25 mouse cellular contexts compared by ENCODE assay signal in genomic region chr13:74794435-74794834, GRCm38 (mm10). TPM values are rescaled to one million over a fixed set of nuclear protein-coding genes. Genes with fewer than 3 reads are reported as not detected.
A peak's percentile ranks its signal among the peaks of the same experiment; 100 is the strongest.
DNase-seq lines count a peak whose midpoint lies in the region; ATAC-seq and TF ChIP-seq lines count a peak whose summit lies in the region.
"Had no signal": no experiment of that assay in that cellular context is flagged by ENCODE, and none has a peak within 500 bp of the region (broad histone marks: within the 10 kb centered on the region; RNA-seq: fewer than 3 reads in every experiment).

No protein-coding gene starts in this region.

- H3K9ac ChIP-seq in liver, embryonic 13.5 days: no peak overlapping the region
- H3K9ac ChIP-seq in liver, postnatal 0 days (replicated peaks): no peak overlapping the region
- no peak overlapping the region for H3K9ac ChIP-seq in MEL (ENCODE audit: control insufficient read depth, low read depth, low read length, poor library complexity, severe bottlenecking)
- H3K9ac ChIP-seq: embryonic facial prominence, embryonic 12.5 days; forebrain, embryonic 13.5 days; forebrain, embryonic 15.5 days; forebrain, postnatal 0 days had no signal

- H3K4me3 ChIP-seq in liver, embryonic 13.5 days (replicated peaks): no peak overlapping the region
- H3K4me3 ChIP-seq in liver, postnatal 0 days (ENCODE audit: low read depth, low read length): no peak overlapping the region
- no peak overlapping the region for H3K4me3 ChIP-seq in MEL (ENCODE audit: control insufficient read depth in 1 of 2, insufficient read depth in 1 of 2, low read depth in 2 of 2, low read length in 2 of 2)
- H3K4me3 ChIP-seq: embryonic facial prominence, embryonic 10.5 days; embryonic facial prominence, embryonic 12.5 days; erythroblast, embryonic 14.5 days; forebrain, embryonic 13.5 days; forebrain, embryonic 15.5 days had no signal

- no peak for TF ChIP-seq CTCF in liver, postnatal 0 days (IDR thresholded peaks at IDR 0.05; ENCODE audit: low read depth)
- TF ChIP-seq CTCF in MEL (IDR thresholded peaks at IDR 0.05 in 2 of 3, conservative IDR thresholded peaks at IDR 0.05 in 1 of 3; ENCODE audit: control insufficient read depth in 1 of 3, insufficient read depth in 1 of 3, low read depth in 2 of 3, low read length in 3 of 3, poor library complexity in 1 of 3, severe bottlenecking in 1 of 3): no peak

- no peaks in the 10 kb centered on the region; the same call in 1 of the 2 replicates for H3K36me3 ChIP-seq in liver, embryonic 13.5 days
- 0 out of 2 replicates have a peak, but pooled peaks cover 4% of the 10 kb centered on the region for H3K36me3 ChIP-seq in liver, postnatal 0 days (replicated peaks; ENCODE audit: insufficient read depth, low read length)
- peaks cover 0 to 3% of the 10 kb centered on the region in 2 experiments; a peak in 1 of 4 replicates for H3K36me3 ChIP-seq in MEL (ENCODE audit: control insufficient read depth in 1 of 2, insufficient read depth in 2 of 2, low read length in 2 of 2)
- H3K36me3 ChIP-seq: embryonic facial prominence, embryonic 10.5 days; embryonic facial prominence, embryonic 12.5 days; forebrain, embryonic 15.5 days; G1E had no signal

- ATAC-seq in liver, embryonic 13.5 days (ENCODE audit: low read depth): peak; percentile 68; the same call in 1 of the 2 replicates
- no peak for ATAC-seq in liver, postnatal 0 days
- 0 out of 2 replicates have a peak, but pooled peaks have one; percentile 42 for ATAC-seq in erythroid progenitor cell, adult 5-6 weeks (replicated peaks; ENCODE audit: low FRiP score, poor library complexity, severe bottlenecking)
- ATAC-seq in megakaryocyte-erythroid progenitor cell, adult 5-6 weeks (replicated peaks; ENCODE audit: low FRiP score, low TSS enrichment, poor library complexity, severe bottlenecking): peak; percentile 84
- ATAC-seq: CD4-positive, CD25-positive, alpha-beta regulatory T cell, adult 4 months; forebrain, embryonic 13.5 days; forebrain, embryonic 15.5 days; forebrain, postnatal 0 days had no signal

- no peak for TF ChIP-seq POLR2A in MEL (IDR thresholded peaks at IDR 0.05; ENCODE audit: control insufficient read depth in 1 of 2, insufficient read depth in 1 of 2, low read depth in 1 of 2, low read length in 2 of 2, poor library complexity in 1 of 2)

- no peaks in the 10 kb centered on the region for H3K79me2 ChIP-seq in MEL (ENCODE audit: control insufficient read depth, insufficient read depth, low read length, poor library complexity)

- no peak for DNase-seq in liver, embryonic 13.5 days
- no peak for DNase-seq in liver, postnatal 0 days
- DNase-seq in MEL (ENCODE audit: low read depth, low spot score): peak; percentile 26
- no peak for DNase-seq in gastrocnemius, postnatal 4 days (ENCODE audit: low spot score in 2 of 2)
- DNase-seq in urinary bladder, adult 2 months (ENCODE audit: low spot score): no peak
- DNase-seq: adrenal gland, adult 2 months; adrenal gland, postnatal 10 days; adrenal gland, postnatal 25 days; B cell, adult 2 months; cerebellum, adult 11 months; cerebellum, adult 2 months; cerebellum, adult 9-10 months; cerebellum, postnatal 10 days; cerebellum, postnatal 25 days; forebrain, postnatal 0 days had no signal

- no peak overlapping the region for H3K4me2 ChIP-seq in liver, embryonic 13.5 days
- H3K4me2 ChIP-seq in liver, postnatal 0 days (ENCODE audit: low read depth, low read length): no peak overlapping the region
- H3K4me2 ChIP-seq: embryonic facial prominence, embryonic 12.5 days; forebrain, embryonic 13.5 days; forebrain, embryonic 15.5 days had no signal

- H3K4me1 ChIP-seq in liver, embryonic 13.5 days (replicated peaks): peaks cover 5% of the 10 kb centered on the region
- H3K4me1 ChIP-seq in liver, postnatal 0 days (ENCODE audit: insufficient read depth): no peaks in the 10 kb centered on the region
- H3K4me1 ChIP-seq in MEL (ENCODE audit: control insufficient read depth in 1 of 2, insufficient read depth in 2 of 2, low read length in 2 of 2): no peaks in the 10 kb centered on the region
- H3K4me1 ChIP-seq: embryonic facial prominence, embryonic 10.5 days; embryonic facial prominence, embryonic 12.5 days; forebrain, embryonic 13.5 days; forebrain, embryonic 15.5 days had no signal

- H3K27ac ChIP-seq in liver, embryonic 13.5 days: no peak overlapping the region
- H3K27ac ChIP-seq in liver, postnatal 0 days (ENCODE audit: low read depth): no peak overlapping the region
- H3K27ac ChIP-seq in MEL (ENCODE audit: control insufficient read depth, low read depth, low read length): no peak overlapping the region
- H3K27ac ChIP-seq: embryonic facial prominence, embryonic 10.5 days; embryonic facial prominence, embryonic 12.5 days; forebrain, embryonic 13.5 days; forebrain, embryonic 15.5 days had no signal

- H3K27me3 ChIP-seq in liver, embryonic 13.5 days: no peaks in the 10 kb centered on the region
- no peaks in the 10 kb centered on the region for H3K27me3 ChIP-seq in liver, postnatal 0 days (ENCODE audit: insufficient read depth, low read length)
- H3K27me3 ChIP-seq in MEL (ENCODE audit: control insufficient read depth in 1 of 2, insufficient read depth in 2 of 2, low read length in 2 of 2): no peaks in the 10 kb centered on the region
- H3K27me3 ChIP-seq: CH12.LX; embryonic facial prominence, embryonic 12.5 days; forebrain, embryonic 13.5 days; forebrain, embryonic 15.5 days had no signal

- WGBS in liver, embryonic 13.5 days (ENCODE audit: insufficient replicate concordance): 47% methylated on average over 1 of the region's 1 CpGs
- WGBS in liver, postnatal 0 days (ENCODE audit: insufficient replicate concordance): 62% methylated on average over 1 of the region's 1 CpGs

- TF ChIP-seq EP300 in liver, postnatal 0 days (IDR thresholded peaks at IDR 0.05; ENCODE audit: low read depth): no peak
- TF ChIP-seq EP300 in MEL (IDR thresholded peaks at IDR 0.05; ENCODE audit: low read depth in 1 of 2, low read length in 2 of 2): no peak

- H3K9me3 ChIP-seq in liver, embryonic 13.5 days (replicated peaks): no peaks in the 10 kb centered on the region
- H3K9me3 ChIP-seq in liver, postnatal 0 days (ENCODE audit: low read length): no peaks in the 10 kb centered on the region
- H3K9me3 ChIP-seq in MEL (replicated peaks; ENCODE audit: insufficient read depth, low read length): no peaks in the 10 kb centered on the region
- H3K9me3 ChIP-seq: embryonic facial prominence, embryonic 10.5 days; embryonic facial prominence, embryonic 12.5 days; forebrain, embryonic 13.5 days; forebrain, embryonic 15.5 days; G1E had no signal

- TF ChIP-seq RAD21 in MEL (IDR thresholded peaks at IDR 0.05; ENCODE audit: low read depth, low read length): no peak

TF ChIP-seq in MEL, 35 proteins besides CTCF, POLR2A, EP300 and RAD21:
- TF ChIP-seq TCF12 (IDR thresholded peaks at IDR 0.05; ENCODE audit: low read depth, low read length) (no peak), GABPA (IDR thresholded peaks at IDR 0.05; ENCODE audit: low read depth, low read length) (no peak), SIN3A (IDR thresholded peaks at IDR 0.05; ENCODE audit: low read length) (no peak), POLR2AphosphoS5 (IDR thresholded peaks at IDR 0.05; ENCODE audit: borderline replicate concordance, low read depth, low read length) (no peak), MAFK (IDR thresholded peaks at IDR 0.05; ENCODE audit: borderline replicate concordance, low read depth, low read length) (no peak)

RNA-seq across cellular contexts. Expression of gene Cast, which starts 14.2 kb away (rescaled TPM):
- polyA plus RNA-seq in liver, embryonic 13.5 days (2015; fragmentation: Nextera tagmentation; extraction: Ambion mirVana): 34.1 and 44.3 TPM in 2 replicates
- 19.9 and 24.5 TPM in 2 replicates for polyA plus RNA-seq in liver, postnatal 0 days (2015; fragmentation: Nextera tagmentation; extraction: Ambion mirVana)
- 8.7 and 9.0 TPM in 2 replicates for total RNA-seq in MEL (2012; rRNA removed)
- polyA plus RNA-seq in MEL (2012; ENCODE audit: insufficient read depth in 1 of 2, insufficient read length in 2 of 2, low read depth in 1 of 2, low replicate concordance in 2 of 2, missing spikeins in 1 of 2): 10 to 100 TPM in 1 of 2 experiments, not detected in 1; 15.8 TPM
- 100 and 110 TPM in 2 replicates for total RNA-seq in erythroid progenitor cell, adult 5-6 weeks (2015; ENCODE audit: low replicate concordance)
- total RNA-seq in erythroid progenitor cell, adult 5-6 weeks (2017; ENCODE audit: low replicate concordance): 222 and 236 TPM in 2 replicates
- total RNA-seq in megakaryocyte-erythroid progenitor cell, adult 5-6 weeks (2014; fragmentation: Nextera tagmentation): 47.0 and 92.0 TPM in 2 replicates
- total RNA-seq in megakaryocyte-erythroid progenitor cell, adult 5-6 weeks (2017): 72.0 and 75.3 TPM in 2 replicates
- 100 to 1,000 TPM in 1 of 2 experiments, 10 to 100 TPM in 1; 85.8 to 101 TPM for total RNA-seq in gastrocnemius, postnatal 4 days (2021)
- polyA plus RNA-seq in urinary bladder, adult 2 months (2012; rRNA removed): 118 and 120 TPM in 2 replicates
